Mouse (Mus musculus): ENCODE measurements at regions not wholly inside any gene's neighbourhood (a gene's known extent, or its start where the extent isn't known, plus 50 kb on each side); places are given as distances from the start of the nearest gene placed in this dataset.

DNA sequence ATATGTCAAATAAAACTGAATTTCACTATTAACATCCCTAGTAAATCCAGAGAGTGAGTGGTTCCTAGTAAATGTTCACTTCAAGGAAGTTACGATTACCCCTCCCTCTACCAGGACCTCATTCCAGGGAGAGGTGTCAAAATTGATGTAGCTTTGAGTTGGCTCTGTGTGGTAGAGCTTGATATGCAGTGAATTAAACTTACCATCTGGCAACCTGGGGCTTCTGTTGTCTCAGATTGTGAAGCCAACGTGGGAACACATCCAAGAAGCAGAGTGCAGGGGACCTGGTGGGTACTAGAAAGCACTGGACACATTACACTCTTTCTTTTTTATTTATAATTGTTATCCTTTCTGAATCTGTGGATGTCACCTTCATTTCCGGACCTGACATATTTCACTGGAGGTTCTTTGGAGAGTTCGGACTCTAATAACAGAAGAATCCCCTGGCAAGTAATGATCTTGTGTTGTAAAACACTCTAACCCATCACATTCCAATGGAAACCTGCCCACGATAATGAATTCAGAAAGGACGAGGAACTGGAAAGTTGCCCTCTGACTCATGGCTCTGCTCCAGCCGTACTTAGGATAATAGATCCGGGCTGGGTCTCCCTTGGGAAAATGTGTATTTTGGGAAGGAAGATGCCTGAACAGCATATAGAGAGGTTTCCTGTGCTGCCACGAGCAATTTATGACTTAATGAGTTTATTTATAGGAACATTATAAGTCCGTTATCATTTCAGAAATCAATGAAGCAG, 295.8 kb downstream of the Plk2 start:
- peak; percentile 71 for DNase-seq

DNA sequence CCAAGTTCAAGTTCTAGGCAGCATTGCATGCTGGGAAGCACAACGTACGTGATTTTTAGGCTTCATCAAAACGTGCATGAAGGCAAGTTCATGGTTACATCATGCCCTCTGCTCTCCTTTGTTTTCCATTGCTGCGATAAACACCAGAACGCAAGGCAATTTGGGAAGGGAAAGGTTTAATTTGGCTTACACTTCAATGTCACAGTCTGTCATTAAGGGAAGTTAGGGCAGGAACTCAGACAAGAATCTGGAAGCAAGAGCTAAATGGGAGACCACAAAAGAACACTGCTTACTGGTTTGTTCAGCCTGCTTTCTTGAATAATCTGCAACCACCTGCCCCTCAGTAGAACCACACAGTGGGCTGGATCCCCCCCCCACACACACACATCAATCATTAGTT, 297.9 kb downstream of the Plk2 start:
- no peak for DNase-seq

DNA sequence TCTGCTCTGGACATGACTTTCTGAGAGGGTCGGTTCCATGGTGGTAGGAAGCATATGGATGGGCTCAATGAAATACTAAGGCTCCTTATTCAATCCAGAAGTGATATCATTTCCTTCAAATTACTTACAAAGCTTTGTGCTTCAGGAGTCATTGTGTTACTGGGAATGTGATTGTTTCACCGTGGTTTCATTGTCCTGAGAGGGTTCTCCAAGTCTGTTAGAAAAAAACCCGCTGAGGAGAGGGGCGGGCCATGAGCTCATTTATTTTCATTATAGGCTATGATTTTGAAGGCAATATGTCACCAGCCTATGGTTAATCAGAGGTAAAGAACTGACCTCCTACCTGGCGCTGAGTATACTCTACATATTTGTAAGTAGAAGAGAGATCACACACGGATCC, 300.0 kb downstream of the Plk2 start:
- DNase-seq: no peak

DNA sequence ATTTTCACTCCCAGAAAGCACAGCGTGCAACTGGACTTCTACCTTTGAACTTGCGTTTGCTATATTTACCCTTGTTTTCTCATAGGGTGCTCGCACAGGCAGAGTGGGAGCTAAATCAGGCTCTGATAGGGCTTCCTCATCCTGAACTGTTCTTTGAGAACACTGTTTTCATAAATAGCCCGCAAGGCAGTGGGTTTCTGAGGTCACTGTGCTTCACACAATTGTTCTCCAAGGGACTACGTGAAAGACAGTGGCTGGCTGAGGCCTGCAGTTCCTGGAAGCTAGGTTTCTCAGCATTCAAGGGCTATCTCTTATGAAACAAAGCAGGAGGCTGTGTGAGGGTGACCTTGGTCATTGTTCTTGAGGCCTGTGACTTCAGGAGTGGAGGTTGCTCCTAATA, 301.7 kb downstream of the Plk2 start:
- DNase-seq: peak; percentile 12

DNA sequence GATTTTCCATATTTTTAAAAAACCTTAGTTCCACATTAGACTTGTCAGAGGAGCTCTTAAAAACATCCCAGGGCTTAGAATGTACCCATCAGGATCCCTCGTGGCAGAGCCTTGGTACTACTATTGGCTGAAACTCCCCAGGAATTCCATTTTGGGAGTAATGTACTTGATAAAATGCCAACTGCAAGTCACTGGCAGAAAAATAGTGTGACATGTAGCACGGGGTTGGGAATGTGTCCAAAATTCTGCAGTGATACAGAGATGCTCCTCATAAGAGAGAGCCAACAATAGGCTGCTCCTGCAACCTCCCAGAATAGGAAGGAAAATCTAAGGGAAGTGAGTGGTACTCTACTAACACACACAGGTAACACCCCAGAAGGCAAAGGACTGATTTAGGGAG, 309.4 kb downstream of the Plk2 start:
- DNase-seq: peak; percentile 11

DNA sequence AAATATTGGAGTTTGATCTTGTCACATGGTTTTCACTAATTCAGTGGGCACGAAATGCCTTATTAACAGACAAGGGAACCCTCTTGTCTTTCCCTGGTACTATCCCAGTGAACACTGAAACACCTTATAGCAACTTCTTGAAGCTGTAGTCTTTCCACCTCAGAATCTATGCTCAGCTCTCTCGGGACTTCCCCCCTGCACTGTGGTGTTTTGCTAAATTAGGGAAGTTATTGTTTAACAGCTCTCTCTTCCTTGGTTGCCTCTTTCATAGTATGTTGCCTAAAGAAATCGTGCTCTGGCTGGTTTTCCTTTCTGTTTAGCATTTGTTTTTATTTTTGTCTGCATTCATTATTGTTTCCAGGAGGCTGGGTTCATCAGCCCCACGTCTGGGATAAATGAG, 316.0 kb downstream of the Plk2 start:
- no peak for DNase-seq

DNA sequence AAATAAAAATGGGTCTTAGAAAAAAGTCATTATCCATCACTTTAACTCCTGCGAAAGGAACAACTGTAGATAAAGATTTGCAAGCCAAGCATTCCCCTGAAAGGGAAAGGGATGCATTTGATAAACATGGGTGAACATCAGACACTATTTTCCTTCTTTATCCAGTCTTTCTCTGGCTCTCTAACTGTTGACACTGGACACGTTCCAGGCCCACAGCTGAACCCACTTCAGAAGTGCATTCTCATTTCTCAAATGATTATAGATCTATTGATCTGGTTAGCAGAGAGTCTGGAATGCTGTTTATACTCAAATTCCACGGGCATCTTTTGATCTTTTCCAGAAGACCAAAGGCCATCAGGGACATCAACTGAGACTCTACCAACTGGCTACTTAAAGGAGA, 317.7 kb downstream of the Plk2 start:
- peak; percentile 33 for DNase-seq

DNA sequence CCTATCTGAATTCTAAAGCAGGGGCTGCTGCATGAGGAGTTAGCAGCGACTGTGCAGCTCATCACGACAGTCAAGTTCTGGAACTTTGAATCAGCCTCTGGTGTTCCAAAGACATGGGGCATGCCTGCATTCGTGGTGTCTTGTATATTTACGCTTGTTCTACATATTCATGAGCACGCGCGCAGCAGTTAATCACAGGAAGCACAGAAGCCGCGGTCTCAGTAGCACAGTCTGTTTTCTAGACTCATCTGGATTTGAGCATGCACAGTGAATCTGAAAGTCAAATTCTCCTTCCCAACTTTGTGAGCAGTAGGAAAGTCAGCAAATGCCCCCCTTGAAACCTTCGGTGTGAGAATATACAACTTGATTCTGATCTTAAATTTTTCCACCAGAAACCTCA, 327.3 kb downstream of the Plk2 start:
- no peak for DNase-seq

DNA sequence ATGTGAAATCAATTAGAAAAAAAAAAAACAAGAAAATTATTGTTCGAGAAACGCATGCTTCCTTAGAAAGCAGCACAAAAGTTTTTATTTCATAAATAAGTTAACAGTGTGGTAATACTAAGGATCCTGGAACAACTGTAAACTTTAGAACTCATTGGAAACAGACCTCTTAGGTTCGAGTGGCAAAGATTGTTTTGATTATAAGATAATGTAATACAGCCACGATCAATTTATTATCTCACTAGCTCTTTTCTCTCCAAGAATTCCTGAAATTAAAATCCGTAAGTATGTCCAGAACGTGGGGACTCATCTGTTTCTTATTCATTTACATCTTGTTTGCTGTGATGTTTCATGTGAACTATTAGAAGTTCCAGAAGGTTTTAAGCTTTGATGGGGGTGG, 327.9 kb downstream of the Plk2 start:
- no peak for DNase-seq

DNA sequence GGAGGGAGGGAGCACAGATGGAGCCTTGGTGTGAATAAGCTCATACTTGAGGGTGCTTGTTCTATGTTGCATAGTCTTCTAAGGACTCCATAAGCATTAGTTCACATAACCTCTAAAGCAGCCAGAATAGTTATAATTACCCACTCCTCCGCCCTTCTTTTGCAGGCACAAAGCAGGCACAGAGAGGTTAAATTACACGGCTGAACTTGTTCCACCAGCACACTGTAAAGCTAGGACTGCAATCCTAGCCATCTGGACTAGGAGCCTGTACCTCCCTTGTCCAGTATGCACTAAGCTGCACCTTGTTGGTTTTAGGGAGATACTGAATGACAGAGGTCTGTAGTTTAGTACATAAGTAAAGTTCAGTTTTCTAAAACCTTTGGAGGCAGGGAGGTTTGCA, 330.0 kb downstream of the Plk2 start:
- no peak for DNase-seq

DNA sequence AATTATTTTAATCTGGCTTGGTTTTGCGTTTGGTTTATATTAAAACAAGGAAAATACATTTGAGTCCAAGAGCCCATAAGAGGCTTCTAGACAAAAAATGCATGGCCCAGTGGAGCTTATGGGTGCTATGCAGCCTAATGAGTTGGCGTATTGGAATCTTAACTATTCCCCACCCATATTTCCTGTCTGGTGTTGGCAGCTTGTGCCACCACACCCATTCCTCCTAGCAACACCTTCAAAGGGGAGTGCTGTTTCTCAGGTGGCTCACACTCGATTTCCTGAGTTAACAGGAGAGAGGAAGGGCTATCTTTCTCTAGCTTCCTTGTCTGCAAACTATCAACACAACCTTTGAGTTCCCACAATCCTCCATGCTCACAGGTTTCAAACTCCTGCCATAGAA, 331.0 kb downstream of the Plk2 start:
- no peak for DNase-seq

DNA sequence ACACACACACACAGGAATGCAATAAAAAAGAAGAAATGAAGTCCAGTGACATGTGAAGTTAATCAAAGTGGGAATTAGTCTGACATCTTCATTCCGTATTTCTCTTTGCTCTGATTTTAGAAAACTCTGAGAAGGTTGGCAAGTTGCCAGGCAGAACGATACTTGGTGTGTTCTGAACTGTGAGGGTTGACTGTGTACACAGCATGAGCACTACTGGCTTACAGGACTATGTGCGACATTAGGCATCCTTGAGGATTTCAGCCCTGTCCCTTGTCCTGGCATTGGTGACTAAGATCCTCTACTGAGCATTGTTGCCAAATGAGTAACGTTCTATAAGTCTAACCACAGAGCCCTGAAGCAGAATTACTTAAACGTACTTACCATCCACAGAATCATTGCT, 340.7 kb downstream of the Plk2 start:
- peak; percentile 41 for DNase-seq

DNA sequence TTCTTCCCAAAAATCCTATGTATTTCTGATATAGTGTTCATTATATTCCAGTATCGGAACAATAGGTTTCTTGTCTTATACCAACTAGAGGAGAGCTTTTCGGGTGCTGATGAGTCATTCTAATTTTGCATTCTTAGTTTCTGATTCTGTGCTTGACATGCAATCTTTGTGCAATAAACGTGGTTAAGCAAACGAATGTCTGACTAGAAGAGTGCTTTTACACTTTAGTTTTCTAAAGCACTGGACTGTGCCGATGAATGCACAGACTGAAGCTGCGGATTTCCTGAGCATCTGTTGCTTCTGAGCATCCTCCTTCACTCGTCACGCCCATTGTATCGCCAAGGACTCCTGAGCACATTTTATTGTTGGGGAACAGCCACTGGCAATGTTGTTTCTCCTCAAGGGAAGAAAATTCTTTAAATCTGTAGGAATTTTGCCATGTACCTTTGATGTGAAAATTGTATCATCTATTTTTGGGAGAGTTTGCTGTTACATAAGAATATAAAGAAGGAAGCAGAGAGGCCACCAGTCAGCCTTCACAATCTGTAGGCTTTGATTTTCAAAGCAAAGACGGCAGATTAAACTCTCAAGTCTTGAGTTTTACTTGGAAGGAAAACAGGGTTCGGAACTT, 346.8 kb downstream of the Plk2 start:
- DNase-seq: no peak

DNA sequence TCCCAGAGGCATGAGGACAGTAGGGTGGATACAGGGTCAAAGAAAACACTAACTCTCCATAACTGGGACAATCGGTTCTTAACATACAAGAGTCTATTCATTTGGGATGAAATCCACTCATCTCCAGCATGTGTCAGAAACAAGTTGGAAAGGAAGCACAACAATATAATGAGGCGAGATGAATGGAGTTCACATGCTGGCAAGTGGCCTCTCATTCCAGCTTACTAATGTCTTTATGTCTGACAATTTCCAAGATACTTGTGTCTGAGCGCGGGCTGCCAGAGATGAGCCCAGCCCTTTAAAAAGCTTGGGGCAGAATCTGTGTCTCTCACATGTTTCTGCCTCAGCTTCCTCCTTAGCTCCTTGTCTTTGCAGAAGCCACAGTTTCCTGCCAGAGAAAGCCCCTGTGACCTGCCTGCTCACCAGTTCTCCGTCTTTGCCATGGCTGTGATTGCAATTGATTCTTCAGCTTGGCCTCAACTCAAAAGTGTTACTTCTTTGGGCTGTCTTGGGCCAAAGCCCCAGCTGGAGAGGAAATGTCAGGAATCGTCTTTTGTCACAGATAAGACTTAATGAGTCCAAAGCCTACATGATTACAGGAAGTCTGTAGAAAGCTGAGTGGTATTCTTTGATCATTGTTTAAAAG, 352.5 kb downstream of the Plk2 start:
- peak; percentile 58 for DNase-seq

DNA sequence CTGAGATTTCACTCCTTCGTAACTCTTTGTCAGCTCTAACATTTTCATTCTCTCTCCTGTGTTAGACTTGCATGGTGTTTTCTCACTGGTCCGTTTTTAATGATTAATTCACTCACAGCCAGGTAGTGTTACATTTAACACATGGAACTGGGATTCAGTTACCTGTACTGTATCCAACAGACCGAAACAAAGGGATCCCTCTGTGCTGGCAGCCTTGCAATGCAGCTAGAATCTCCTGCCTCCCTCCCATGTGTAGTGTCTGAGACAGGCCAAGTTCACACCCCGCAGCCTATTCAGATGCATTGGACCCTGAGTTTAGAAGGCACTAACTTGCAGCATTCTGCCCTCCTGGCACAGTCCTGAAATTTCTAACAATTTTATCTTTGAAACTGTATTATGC, 357.9 kb downstream of the Plk2 start:
- DNase-seq: no peak

DNA sequence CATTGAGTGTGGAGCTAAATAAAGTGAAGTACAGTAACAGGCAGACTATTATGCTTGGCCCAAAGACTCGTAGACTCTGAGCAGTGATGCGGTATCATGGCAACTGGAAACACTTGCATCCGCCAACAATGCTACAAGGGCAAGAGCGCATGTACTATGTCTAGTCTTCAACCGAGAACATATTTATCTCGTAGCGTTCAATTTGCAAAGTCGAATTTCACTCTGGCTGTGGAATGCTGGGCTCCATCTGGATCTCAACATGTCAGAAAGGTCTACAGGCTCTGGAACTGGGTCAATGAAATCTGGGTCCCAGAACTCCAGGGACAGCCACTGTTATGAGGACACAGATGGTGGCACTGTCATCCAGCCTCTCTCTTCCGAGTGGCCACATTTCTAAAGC, 359.7 kb downstream of the Plk2 start:
- peak; percentile 40 for DNase-seq

DNA sequence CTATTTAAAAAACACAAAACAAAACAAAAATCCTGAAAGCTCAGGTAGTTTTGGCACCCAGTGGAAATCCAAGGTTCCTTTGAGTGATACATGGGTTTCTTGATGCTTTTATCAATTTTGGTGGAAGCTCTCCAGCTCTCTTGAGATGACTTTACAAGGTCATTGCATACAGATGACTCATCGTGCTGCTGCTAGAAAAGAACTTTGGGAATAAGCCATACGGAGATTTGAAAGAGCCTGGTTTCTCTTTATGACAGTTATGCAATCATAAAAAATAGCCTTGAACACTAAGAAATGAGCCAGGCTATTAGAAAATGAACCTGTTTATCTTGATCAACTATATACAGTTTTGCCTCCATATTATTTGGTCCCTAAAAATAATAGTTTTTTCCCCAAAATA, 362.0 kb downstream of the Plk2 start:
- DNase-seq: no peak

DNA sequence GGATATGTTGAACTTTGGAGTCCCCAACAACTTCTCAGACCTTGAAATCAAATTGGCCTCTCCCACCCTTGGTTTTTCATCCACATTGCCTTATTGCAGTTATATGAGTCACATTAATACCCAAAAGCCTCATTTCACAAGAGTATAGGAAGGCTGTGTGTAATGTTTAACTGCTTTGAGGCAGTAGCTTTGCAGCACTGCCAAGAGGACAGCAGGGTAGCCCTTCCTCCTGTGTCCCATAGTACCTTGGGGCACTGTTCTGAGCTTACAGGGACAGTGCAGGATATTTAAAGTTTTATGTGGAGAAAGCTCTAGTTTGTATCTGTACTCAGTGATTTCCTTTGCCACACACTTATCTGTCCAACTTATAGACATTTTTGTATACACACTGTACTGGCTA, 374.4 kb downstream of the Plk2 start:
- DNase-seq: no peak

DNA sequence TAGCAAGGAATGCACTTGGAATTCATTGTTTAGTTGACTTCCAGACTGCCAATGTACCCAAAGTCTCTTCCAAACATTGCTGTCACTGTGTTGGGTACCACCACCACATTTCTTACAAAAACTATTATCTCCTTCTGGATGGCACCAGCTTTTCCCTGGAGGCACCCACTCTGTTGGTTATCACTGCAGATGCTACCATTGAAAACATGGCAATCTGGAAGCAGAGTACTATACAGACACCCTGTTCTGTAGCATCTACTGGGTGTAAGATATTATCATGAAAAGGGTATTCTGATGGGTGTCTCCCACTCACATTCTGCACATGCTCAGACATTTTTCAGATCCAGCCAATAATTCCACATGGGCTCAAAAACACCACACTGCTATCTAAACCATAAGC, 380.4 kb downstream of the Plk2 start:
- no peak for DNase-seq

DNA sequence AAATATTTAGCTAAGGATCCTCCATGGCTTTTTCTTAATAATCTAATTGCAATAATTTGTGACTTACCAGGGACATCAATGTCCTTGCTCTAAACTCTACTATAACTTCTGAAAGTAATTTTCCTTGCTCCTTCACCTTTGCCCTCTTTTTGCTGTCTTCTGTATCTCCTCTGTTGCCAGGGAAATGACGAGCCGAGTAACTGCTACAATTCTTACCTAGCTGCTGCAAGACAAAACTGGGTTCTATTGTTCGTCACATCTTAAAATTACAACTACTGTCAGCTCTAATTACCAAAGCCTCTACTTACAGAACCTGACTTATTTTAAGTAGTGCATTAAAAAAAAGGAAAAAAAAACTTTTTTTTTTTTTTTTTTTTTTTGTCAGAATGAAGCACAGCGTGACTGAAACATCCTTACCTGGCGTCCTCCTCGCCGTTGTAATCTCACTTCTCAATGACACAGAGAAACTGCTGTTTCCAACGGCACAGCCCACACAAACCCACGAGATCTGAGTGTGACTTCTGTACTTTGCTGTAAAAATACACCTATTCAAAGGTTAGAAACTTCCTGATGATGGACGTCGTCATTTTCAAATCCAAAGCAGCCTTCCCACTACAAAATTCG, 389.4 kb downstream of the Plk2 start:
- no peak for DNase-seq

DNA sequence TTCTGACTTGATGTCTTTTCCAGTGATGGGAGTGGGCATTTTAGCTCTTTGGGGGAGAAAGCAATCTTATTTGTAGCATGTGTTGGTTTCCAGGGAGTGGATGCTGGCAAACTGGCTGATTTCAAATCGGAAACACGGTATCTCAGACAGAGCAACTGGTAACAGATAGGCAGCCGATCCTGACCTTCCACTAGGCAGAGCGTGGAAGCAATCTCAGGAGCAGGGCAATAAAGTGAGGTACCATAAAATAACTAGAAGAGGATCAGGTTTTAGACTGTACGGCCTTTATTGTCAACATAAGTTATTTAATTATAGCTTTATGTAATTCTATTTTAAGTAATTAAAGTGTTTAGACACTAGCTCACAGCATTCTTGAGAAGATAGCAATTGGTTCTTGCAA, 390.0 kb downstream of the Plk2 start:
- DNase-seq: no peak

DNA sequence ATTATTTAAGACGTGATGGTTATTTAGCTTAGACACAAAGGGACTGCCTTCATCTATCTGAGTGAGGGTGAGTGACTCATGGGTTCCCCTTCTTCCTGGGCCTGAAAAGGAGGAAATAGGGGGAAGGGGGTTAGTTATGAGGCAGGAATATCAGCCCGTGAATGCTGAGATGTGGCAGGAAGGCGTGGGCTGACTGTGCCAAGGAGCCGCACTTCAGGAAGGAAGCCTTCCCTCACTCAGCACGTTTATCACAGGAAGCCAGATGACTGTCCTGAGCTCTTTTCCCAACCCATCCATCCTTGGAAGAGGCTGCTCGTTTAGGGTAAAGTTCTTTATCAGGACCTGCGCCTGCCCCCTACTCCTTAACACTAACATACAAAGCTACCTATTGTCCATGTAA, 403.5 kb downstream of the Plk2 start:
- no peak for DNase-seq

DNA sequence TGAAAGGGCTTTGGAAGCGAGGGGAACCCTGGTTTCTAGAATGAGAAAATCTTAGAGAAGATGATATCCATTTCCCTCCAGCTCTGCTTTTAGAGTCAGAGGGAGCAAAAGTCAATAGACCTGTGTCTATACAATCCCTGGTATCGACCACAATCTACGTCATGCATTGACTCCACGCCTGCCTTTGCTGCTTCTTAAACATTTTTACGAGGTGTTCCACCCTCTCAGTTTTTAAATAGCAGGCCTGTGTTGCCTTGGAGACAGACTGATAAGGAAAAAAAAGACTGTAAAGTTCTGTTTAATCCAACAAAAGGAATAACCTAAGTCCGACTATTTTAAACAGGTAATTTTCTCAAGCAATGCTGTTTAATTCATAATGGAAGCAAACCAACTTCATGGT, 408.0 kb downstream of the Plk2 start:
- DNase-seq: no peak

DNA sequence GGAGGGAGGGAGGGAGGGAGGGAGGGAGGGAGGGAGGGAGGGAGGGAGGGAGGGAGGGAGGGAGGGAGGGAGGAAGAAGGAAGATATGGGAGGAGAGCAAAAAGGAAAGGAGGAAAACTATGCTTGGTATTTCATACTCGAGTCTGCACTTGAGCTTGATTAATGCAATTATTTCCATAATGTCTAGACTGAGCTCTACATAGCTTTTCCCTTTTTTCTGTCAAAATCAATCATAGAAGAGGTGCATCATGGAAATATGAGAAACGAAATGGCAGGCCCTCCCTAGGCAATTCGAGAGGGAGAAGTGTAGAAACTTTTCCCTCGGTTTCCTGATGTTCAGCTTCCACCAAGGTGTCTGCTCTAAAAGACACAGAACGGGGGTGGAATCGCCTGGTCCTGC, 417.6 kb downstream of the Plk2 start:
- DNase-seq: no peak
